Mouse (Mus musculus) testis, adult 2 months (tissue): ENCODE measurements around the gene S100pbp. TPM values are rescaled to one million over a fixed set of nuclear protein-coding genes. Genes with fewer than 3 reads are reported as not detected.

Experiments used
- H3K27ac ChIP-seq: fragments of 200-500 bp; 2 replicates; pipeline ENCODE4 v1.5.1; 2012; ENCODE audit warnings: low read depth, low read length; ENCODE audit not compliant: control insufficient read depth, insufficient read depth
- H3K27me3 ChIP-seq: fragments of 200-500 bp; 2 replicates; pipeline ENCODE4 v1.6.1; 2012; ENCODE audit warnings: mild to moderate bottlenecking, low read length, moderate library complexity; ENCODE audit not compliant: control insufficient read depth, insufficient read depth
- H3K36me3 ChIP-seq: fragments of 200-500 bp; 2 replicates; pipeline ENCODE4 v1.6.1; 2012; ENCODE audit warnings: mild to moderate bottlenecking, low read length; ENCODE audit not compliant: control insufficient read depth, insufficient read depth
- H3K4me1 ChIP-seq: fragments of 200-500 bp; 2 replicates; pipeline ENCODE4 v1.6.1; 2012; ENCODE audit warnings: low read length; ENCODE audit not compliant: control insufficient read depth, insufficient read depth
- H3K4me3 ChIP-seq: fragments of 200-500 bp; 2 replicates; pipeline ENCODE4 v1.5.1; 2012; ENCODE audit warnings: low read depth, mild to moderate bottlenecking, low read length, moderate library complexity, mixed read lengths; ENCODE audit not compliant: control insufficient read depth
- CTCF ChIP-seq: fragments of 200-500 bp; IDR thresholded peaks from 2 replicates; pipeline ENCODE4 v1.5.1; 2012; ENCODE audit warnings: low read depth, mild to moderate bottlenecking, inconsistent platforms, low read length, moderate library complexity; ENCODE audit not compliant: control insufficient read depth, insufficient read depth, insufficient replicate concordance
- POLR2A ChIP-seq: fragments of 200-500 bp; IDR thresholded peaks from 2 replicates; pipeline ENCODE4 v1.6.1; 2012; ENCODE audit warnings: low read depth, mild to moderate bottlenecking, inconsistent platforms, low read length, moderate library complexity; ENCODE audit not compliant: control insufficient read depth
- polyA plus RNA-seq: library from polyadenylated mRNA; depleted of rRNA; stranded (reverse); fragments of >200 nt; gene quantifications from 2 replicates; pipeline ENCODE4 v1.2.3, GENCODE M21; 2012

The S100pbp gene
- polyA plus RNA-seq, 1 experiment: 34.6 TPM

DNA sequence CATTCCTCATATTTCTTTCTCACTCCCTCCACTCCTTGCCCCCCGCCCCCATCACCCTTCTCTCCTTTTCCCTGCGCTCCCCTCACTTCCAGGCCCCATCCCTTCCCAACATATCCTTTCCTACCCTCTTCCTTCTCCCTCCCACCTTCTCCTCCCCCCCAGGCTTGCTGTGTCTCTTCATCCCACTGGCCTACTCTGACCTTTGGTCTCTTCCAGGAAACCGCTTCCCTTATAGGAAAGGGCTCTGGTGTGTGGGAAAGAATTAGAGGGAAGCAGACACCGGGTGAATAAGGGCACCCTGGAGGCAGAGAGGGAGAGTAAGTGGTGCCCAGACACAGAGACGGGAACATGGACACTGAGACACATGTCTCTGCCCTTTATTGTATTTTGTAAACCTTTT is 2.2 kb upstream of the S100pbp start:
- H3K4me3 ChIP-seq: no peak overlapping the region
- no peak overlapping the region for H3K27ac ChIP-seq
- H3K36me3 ChIP-seq: no peaks in the 10 kb centered on the region; the same call in 1 of the 2 replicates
- H3K27me3 ChIP-seq: no peaks in the 10 kb centered on the region
- TF ChIP-seq POLR2A: no peak
- H3K4me1 ChIP-seq: peaks cover 8% of the 10 kb centered on the region

DNA sequence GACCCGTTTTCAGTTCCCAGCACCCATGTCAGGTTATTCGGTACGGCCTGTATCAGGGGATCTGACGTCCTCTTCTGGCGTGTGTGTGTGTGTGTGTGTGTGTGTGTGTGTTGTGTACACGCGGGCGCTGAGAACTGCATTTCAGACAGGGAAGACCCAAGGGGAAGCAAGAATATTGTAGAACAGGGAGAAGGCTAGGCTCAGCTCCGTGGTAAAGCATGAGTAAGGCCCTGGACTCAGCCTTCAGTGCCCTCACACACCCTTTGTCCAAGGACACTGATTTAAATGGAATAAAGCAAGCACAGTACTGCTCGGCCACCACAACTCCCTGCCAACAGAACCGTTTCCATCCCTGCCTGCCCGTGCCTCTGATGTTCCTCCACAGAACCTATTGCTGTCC is 1.0 kb upstream of the S100pbp start:
- no peaks in the 10 kb centered on the region for H3K27me3 ChIP-seq
- H3K36me3 ChIP-seq: no peaks in the 10 kb centered on the region; the same call in 1 of the 2 replicates
- H3K27ac ChIP-seq: peak overlapping the region; percentile 98

DNA sequence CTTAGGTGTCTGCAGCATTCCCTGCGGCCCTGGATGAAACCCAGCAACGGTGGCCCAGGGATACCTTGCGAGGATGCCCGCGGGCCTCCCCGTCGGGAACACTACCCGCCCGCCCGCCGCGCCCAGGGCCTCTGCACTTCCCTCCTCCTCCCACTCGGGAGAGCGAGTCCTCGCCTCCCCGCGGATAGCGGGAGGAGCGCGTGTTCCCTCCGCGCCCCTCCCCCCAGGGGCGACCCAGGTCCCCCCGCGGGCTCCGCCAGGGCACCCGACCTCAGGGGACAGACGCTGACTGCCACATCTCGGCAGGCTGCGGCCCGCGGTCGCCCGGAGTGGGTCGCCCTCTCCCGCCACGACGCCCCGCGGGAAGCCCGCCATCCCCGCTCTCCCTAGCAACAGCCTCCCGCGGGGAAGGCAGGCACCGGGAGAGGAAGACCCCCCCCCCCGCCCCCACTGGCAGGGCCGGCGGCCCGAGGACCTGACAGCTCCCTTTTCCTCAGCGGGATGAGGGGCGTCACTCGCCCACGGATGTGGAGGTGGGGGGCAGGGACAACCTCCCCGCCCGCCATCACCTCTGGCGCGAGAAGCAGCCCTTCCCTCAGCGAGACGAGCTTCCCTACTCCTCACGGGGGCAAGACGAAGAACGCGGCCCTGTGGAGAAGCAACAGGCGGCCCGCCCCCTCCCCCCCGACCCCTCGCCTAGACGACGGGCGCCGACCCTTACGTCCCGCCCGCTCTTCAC is 555 bp downstream of the S100pbp start:
- peak overlapping the region; percentile 98 for H3K27ac ChIP-seq
- TF ChIP-seq POLR2A (no peak; the same call in none of the 2 replicates), CTCF (no peak)
- peak overlapping the region; percentile 100 for H3K4me3 ChIP-seq
- H3K27me3 ChIP-seq: no peaks in the 10 kb centered on the region
- H3K36me3 ChIP-seq: no peaks in the 10 kb centered on the region; the same call in 1 of the 2 replicates
- H3K4me1 ChIP-seq: peaks cover 8% of the 10 kb centered on the region

More for the DNA sequence above, 1.0 kb upstream of the S100pbp start:
- peak overlapping the region; percentile 100 for H3K4me3 ChIP-seq
- H3K4me1 ChIP-seq: peaks cover 8% of the 10 kb centered on the region
- TF ChIP-seq CTCF (no peak; the same call in 1 of the 2 replicates), POLR2A (peak; percentile 27; the same call in 1 of the 2 replicates)

DNA sequence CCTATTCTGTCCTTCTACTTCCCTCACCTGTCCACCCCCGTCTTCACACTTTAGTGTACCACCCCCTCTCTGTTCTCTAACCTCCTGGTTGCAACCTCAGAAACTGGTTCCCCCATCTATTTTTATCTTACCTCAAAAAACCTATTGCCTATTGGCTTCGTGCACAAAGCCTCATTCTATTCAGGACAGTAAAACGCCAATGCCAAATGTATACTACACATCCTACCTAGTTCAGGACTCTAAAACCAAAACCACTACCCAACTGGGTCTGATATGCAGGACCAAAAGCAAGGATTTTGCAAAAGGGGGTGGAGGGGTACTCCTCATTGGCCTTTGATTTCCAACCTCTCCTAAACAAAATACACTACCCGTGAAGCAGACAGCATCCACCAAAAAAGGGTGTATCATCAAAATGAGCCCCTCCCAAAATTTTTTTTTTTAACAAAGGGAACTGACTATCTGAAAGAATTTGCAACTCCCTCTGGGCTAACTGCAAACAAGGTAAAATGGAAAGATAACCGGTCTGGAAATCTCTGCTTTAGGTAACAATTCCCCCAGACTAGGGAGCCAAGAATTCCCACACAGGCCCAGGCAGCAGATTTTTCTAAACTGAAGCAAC is 1.4 kb downstream of the S100pbp start:
- Histone ChIP-seq H3K36me3 (no peaks in the 10 kb centered on the region), H3K4me3 (peak overlapping the region; percentile 100; the same call in 1 of the 2 replicates), H3K27me3 (no peaks in the 10 kb centered on the region), H3K27ac (no peak overlapping the region; the same call in 1 of the 2 replicates), H3K4me1 (peaks cover 8% of the 10 kb centered on the region)
- no peak for TF ChIP-seq CTCF
- TF ChIP-seq POLR2A: no peak

DNA sequence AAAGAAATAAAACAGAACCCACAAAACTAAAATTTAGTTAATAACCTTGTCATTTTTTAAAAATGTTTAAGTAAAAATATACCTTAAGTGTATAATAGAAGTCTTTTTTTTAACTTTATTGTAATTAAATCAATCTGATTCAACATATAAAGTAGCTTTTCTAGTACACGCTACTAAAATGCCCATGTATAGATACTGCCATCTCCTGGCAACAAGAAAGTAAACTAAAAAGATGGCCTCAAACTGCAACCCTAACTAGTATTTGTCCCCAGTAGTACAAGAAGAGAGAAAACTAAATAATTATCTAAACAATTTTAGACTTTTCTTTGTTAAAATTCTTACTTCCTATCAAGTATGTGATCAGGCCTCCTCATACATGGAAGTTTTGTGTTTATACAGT is 10.0 kb downstream of the S100pbp start:
- TF ChIP-seq CTCF: no peak
- no peak for TF ChIP-seq POLR2A
- H3K36me3 ChIP-seq: peaks cover 2% of the 10 kb centered on the region; the same call in 1 of the 2 replicates
- H3K27me3 ChIP-seq: no peaks in the 10 kb centered on the region
- no peak overlapping the region for H3K27ac ChIP-seq
- no peaks in the 10 kb centered on the region for H3K4me1 ChIP-seq
- H3K4me3 ChIP-seq: no peak overlapping the region

DNA sequence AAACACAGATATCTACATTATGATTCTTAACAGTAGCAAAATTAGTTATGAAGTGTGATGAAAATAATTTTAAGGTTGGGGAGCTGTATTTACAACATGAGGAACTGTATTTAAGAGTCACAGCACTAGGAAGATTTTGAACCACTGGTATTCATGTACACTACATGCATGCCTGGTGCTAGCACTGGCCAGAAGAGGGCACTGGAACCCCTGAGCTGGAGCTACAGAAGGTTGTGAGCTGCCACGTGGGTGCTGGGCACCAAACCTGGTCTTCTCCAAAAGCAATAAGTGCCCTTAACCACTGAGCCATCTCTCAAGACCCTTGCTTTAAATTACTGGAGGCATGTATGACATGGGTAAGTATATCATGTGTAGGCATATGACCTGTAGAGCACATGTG is 17.0 kb downstream of the S100pbp start:
- H3K4me1 ChIP-seq: no peaks in the 10 kb centered on the region
- H3K27ac ChIP-seq: no peak overlapping the region
- H3K4me3 ChIP-seq: no peak overlapping the region
- no peak for TF ChIP-seq POLR2A
- no peak for TF ChIP-seq CTCF
- no peaks in the 10 kb centered on the region for H3K27me3 ChIP-seq
- H3K36me3 ChIP-seq: peaks cover 3% of the 10 kb centered on the region

DNA sequence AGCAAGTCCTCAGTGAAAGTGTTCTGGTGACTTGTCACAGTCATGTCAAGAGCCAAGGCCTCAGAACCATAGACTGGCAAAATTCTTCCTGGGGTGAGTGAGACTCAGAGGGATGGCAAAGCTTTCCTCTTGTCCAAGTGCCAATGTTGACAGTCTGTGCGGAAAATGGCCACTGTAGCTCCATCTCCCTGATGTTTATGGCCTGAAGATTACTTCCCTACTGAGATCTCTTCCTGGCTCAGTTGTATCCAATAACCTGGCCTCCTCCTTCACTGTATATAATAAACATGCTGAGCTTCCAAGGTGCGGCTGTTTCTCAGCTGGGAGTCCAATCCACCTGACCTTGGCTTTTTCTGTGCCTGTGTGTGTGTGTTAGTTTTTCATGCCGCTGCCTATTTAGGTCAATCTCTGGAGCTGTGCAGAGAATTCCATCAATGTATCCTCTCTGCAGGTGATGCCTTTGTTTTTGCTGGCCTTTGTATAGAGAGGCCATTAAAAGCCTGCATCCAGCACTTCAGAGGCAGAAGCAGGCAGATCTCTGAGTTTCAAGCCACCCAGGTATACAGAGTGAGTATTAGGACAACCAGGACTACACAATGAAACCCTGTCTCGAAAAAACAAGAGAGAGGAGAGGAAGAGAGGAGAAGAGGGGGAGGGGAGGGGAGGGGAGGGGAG is 27.8 kb downstream of the S100pbp start:
- H3K36me3 ChIP-seq: peaks cover 2% of the 10 kb centered on the region; the same call in 1 of the 2 replicates
- no peak for TF ChIP-seq POLR2A
- no peak for TF ChIP-seq CTCF
- no peak overlapping the region for H3K4me3 ChIP-seq
- H3K27ac ChIP-seq: no peak overlapping the region
- H3K4me1 ChIP-seq: no peaks in the 10 kb centered on the region
- H3K27me3 ChIP-seq: no peaks in the 10 kb centered on the region
